Mouse (Mus musculus): ENCODE results near the gene Mars. TPM values are rescaled to one million over a fixed set of nuclear protein-coding genes. Genes with fewer than 3 reads are reported as not detected.

Gene Mars
- polyA plus RNA-seq, 1 experiment, result 65.8 TPM

DNA sequence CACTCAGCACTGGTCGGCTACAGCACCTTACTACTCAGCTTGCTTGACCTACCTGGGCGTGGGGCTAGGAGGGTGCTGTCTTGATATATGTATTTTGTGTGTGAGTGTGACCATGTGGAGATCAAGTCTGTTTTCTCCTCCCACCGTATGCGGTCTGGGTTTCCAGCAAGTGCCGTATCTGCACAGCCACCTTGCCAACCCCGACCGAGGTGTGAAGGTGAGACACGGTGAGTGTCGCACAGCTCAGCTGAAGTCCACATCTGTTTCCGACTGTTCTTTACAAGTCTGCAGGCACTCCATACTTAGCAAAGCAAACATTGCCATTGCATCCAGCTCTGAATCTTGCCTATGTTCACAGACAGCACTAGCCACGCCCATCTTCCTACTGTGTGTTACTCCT is 8.4 kb downstream of the Mars start:
- Histone ChIP-seq H3K27ac (ENCODE audit: control insufficient read depth, insufficient read depth, low read length) (no peak overlapping the region), H3K4me1 (replicated peaks; ENCODE audit: control insufficient read depth, insufficient read depth, low read length) (no peaks in the 10 kb centered on the region), H3K36me3 (ENCODE audit: control insufficient read depth, insufficient read depth, low read length) (peaks cover 71% of the 10 kb centered on the region), H3K4me3 (ENCODE audit: control insufficient read depth, insufficient read depth, low read length) (no peak overlapping the region), H3K27me3 (ENCODE audit: control insufficient read depth, insufficient read depth, low read length) (no peaks in the 10 kb centered on the region)
- DNase-seq, result no peak
- TF ChIP-seq CTCF (IDR thresholded peaks at IDR 0.05; ENCODE audit: borderline replicate concordance, control insufficient read depth, extremely low read depth, insufficient read depth, low read length, poor library complexity) (no peak), POLR2A (IDR thresholded peaks at IDR 0.05; ENCODE audit: control insufficient read depth, extremely low read depth, insufficient read depth, low read length, poor library complexity) (no peak)
- 98% methylated on average over 11 of the region's 11 CpGs for WGBS

DNA sequence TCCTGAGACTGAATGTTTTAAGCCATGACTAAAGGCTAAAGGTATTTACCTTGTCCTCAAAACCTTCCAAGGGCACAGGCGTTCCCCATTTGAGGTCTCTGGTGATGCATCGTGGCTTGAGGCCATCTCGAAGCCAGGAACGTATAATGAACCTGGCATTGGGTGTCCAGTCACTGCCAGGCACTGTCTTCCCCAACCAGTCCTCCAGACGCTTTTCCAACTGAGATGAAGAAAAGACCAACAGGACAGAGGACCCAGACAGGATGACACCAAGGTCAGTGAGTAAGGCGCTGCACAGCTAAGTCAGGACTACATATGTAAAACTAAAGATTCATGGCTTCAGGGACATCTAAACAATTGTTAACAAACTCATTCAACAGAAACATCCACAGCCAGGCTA is 11.2 kb downstream of the Mars start:
- TF ChIP-seq POLR2A (IDR thresholded peaks at IDR 0.05; ENCODE audit: control insufficient read depth, extremely low read depth, insufficient read depth, low read length, poor library complexity), result no peak
- TF ChIP-seq CTCF (IDR thresholded peaks at IDR 0.05; ENCODE audit: borderline replicate concordance, control insufficient read depth, extremely low read depth, insufficient read depth, low read length, poor library complexity), result no peak
- no peak for DNase-seq
- Histone ChIP-seq H3K27me3 (ENCODE audit: control insufficient read depth, insufficient read depth, low read length) (no peaks in the 10 kb centered on the region), H3K4me1 (replicated peaks; ENCODE audit: control insufficient read depth, insufficient read depth, low read length) (no peaks in the 10 kb centered on the region), H3K4me3 (ENCODE audit: control insufficient read depth, insufficient read depth, low read length) (no peak overlapping the region), H3K27ac (ENCODE audit: control insufficient read depth, insufficient read depth, low read length) (no peak overlapping the region), H3K36me3 (ENCODE audit: control insufficient read depth, insufficient read depth, low read length) (peaks cover 77% of the 10 kb centered on the region)
- WGBS, result 98% methylated on average over 6 of the region's 6 CpGs

DNA sequence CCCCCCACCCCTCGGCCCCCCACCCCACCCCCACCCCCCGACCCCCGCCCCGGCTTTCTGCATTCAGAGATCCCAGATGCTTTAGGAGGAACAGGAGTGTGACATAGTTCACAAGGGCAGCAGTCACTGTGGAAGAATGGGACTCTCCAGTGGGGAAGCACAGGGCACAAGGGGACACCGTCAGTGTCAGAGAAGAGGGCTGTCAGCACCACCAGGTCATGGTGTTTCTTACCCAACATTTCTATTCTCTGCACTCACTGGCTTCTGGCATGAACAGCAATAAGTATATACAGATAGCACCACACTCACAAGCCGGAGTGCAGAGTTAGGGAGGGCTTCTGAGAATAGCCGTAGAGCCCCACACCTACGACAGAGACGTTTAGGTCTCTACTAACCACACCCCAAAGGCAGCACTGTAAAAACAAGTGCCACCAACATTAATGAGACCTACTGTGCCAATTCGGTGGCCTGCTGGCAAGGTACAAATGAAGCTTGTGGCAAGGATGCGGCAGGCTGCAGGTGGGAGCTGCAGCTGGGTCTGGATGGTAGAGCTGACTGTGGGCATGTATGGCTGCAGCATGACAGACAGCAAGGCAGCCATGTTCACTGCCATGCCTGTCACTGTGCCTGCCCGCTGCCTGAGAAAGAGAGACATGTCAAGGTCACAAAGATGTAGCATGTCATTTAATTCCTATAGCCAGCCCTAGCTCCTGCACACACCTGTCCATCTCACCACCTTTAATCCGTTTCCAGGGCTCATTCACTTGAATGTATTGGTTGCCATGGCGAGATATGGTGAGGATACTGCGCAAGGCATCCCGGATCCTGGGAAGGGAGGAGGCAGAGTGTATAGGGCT is 14.3 kb downstream of the Mars start:
- Histone ChIP-seq H3K27ac (ENCODE audit: control insufficient read depth, insufficient read depth, low read length) (no peak overlapping the region), H3K27me3 (ENCODE audit: control insufficient read depth, insufficient read depth, low read length) (no peaks in the 10 kb centered on the region), H3K36me3 (ENCODE audit: control insufficient read depth, insufficient read depth, low read length) (peaks cover 70% of the 10 kb centered on the region), H3K4me1 (replicated peaks; ENCODE audit: control insufficient read depth, insufficient read depth, low read length) (no peaks in the 10 kb centered on the region), H3K4me3 (ENCODE audit: control insufficient read depth, insufficient read depth, low read length) (no peak overlapping the region)
- TF ChIP-seq POLR2A (IDR thresholded peaks at IDR 0.05; ENCODE audit: control insufficient read depth, extremely low read depth, insufficient read depth, low read length, poor library complexity), result no peak
- TF ChIP-seq CTCF (IDR thresholded peaks at IDR 0.05; ENCODE audit: borderline replicate concordance, control insufficient read depth, extremely low read depth, insufficient read depth, low read length, poor library complexity), result no peak
- no peak for DNase-seq
- WGBS, result 96% methylated on average over 16 of the region's 16 CpGs

DNA sequence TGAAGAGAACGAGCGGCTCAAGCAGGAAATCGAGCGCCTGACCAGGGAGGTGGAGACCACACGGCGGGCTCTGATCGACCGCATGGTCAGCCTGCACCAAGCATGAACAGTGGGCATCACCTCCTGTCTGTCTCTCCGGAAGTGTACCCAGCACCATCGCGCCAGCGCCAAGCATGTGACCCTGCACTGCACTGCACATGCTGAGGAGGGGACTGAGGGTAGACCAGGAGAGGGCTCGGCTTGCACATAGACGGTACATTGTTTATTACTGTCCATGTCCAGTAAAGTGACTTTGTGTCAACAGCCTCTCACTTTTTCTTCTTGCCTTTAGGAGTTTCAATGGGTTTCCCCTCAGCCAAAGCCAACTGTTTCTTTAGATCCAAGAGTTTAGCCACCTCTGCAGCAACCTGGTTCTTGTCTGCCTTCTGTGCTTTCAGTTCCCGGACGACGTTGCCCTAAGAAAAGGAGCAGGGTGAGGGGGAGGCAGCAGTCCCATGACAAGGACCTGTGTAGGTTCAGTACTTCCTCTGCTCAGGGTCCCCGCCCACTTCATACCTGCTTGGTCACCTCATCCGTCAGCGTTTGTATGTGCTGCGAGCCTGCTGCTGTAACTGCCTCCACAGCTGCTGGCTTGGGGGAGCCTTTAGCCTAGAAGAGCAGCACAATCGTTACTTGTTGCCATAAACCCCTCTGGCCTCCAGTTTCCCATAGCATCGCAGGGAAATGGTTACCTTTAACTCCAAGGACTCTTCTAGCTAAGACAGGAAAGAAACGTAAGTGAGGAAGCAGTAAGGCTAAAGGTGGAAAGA is 15.4 kb downstream of the Mars start:
- H3K27ac ChIP-seq (ENCODE audit: control insufficient read depth, insufficient read depth, low read length), result no peak overlapping the region

DNA sequence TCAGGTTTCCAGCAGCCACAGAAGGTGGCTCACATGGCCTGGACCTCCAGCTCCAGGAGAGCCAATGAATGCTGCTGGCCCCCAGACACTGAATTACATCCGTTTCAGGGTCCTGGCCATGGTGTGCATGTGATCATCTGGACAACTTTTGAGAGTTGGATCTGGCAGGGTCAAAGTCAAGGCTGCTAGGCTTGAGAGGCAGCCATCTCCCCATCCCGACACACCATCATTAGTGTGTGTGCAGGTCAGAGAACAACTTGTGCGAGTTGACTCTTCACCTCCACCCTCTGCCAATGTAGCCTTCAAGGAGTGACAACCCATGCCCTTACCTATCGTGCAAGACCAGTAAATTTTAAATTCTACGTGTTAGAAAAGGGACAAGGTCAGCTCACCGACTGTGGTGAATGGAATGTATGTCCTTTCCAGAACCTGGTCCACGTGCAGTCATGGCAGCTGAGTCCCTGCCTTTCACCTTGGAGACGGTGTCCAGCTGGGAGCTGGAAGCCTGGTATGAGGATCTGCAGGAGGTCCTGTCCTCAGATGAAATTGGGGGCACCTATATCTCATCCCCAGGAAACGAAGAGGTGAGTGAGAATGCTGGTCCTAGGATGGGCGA is 16.6 kb downstream of the Mars start:
- 95% methylated on average over 10 of the region's 10 CpGs for WGBS
- H3K27me3 ChIP-seq (ENCODE audit: control insufficient read depth, insufficient read depth, low read length), result no peaks in the 10 kb centered on the region
- H3K27ac ChIP-seq (ENCODE audit: control insufficient read depth, insufficient read depth, low read length), result no peak overlapping the region
- no peak for TF ChIP-seq CTCF (IDR thresholded peaks at IDR 0.05; ENCODE audit: borderline replicate concordance, control insufficient read depth, extremely low read depth, insufficient read depth, low read length, poor library complexity)
- TF ChIP-seq POLR2A (IDR thresholded peaks at IDR 0.05; ENCODE audit: control insufficient read depth, extremely low read depth, insufficient read depth, low read length, poor library complexity), result no peak
- no peak overlapping the region for H3K4me3 ChIP-seq (ENCODE audit: control insufficient read depth, insufficient read depth, low read length)
- H3K4me1 ChIP-seq (replicated peaks; ENCODE audit: control insufficient read depth, insufficient read depth, low read length), result peaks cover 4% of the 10 kb centered on the region
- DNase-seq, result no peak
- H3K36me3 ChIP-seq (ENCODE audit: control insufficient read depth, insufficient read depth, low read length), result peaks cover 57% of the 10 kb centered on the region

More for the DNA sequence above, 15.4 kb downstream of the Mars start:
- Histone ChIP-seq H3K36me3 (ENCODE audit: control insufficient read depth, insufficient read depth, low read length) (peaks cover 63% of the 10 kb centered on the region), H3K4me1 (replicated peaks; ENCODE audit: control insufficient read depth, insufficient read depth, low read length) (peaks cover 4% of the 10 kb centered on the region), H3K4me3 (ENCODE audit: control insufficient read depth, insufficient read depth, low read length) (no peak overlapping the region), H3K27me3 (ENCODE audit: control insufficient read depth, insufficient read depth, low read length) (no peaks in the 10 kb centered on the region)
- WGBS, result 94% methylated on average over 24 of the region's 24 CpGs
- no peak for DNase-seq
- TF ChIP-seq POLR2A (IDR thresholded peaks at IDR 0.05; ENCODE audit: control insufficient read depth, extremely low read depth, insufficient read depth, low read length, poor library complexity) (no peak), CTCF (IDR thresholded peaks at IDR 0.05; ENCODE audit: borderline replicate concordance, control insufficient read depth, extremely low read depth, insufficient read depth, low read length, poor library complexity) (no peak)

DNA sequence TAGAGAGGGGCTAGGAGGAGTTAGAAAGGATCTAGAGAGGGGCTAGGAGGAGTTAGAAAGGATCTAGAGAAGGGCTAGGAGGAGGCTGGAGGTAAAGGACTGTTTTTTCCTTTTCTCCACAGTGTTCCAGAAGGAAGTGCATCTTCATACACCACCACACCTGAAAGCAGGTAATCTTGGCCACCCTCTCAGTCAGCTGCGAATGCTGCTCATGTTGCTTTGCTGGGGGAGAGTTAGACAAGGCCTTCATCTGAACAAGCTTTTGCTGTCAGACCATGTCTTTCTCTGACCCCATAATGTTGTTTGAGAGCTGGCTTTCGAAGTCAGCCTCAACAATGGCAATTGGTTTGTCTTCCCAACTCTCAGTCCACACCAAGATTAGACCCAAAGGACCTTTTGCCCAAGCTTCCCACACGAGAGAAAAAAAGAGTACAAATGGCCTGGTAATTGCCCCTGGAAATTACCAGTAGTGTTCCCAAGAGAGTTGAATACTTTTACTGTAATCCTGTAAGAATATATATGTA is 17.9 kb downstream of the Mars start:
- Histone ChIP-seq H3K27ac (ENCODE audit: control insufficient read depth, insufficient read depth, low read length) (no peak overlapping the region), H3K36me3 (ENCODE audit: control insufficient read depth, insufficient read depth, low read length) (peaks cover 45% of the 10 kb centered on the region)
- 93% methylated on average over 3 of the region's 3 CpGs for WGBS

More for the DNA sequence above, 17.9 kb downstream of the Mars start:
- TF ChIP-seq CTCF (IDR thresholded peaks at IDR 0.05; ENCODE audit: borderline replicate concordance, control insufficient read depth, extremely low read depth, insufficient read depth, low read length, poor library complexity) (no peak), POLR2A (IDR thresholded peaks at IDR 0.05; ENCODE audit: control insufficient read depth, extremely low read depth, insufficient read depth, low read length, poor library complexity) (no peak)
- peaks cover 10% of the 10 kb centered on the region for H3K4me1 ChIP-seq (replicated peaks; ENCODE audit: control insufficient read depth, insufficient read depth, low read length)
- no peak overlapping the region for H3K4me3 ChIP-seq (ENCODE audit: control insufficient read depth, insufficient read depth, low read length)
- H3K27me3 ChIP-seq (ENCODE audit: control insufficient read depth, insufficient read depth, low read length), result no peaks in the 10 kb centered on the region
- DNase-seq, result no peak

Data from thymus, adult 2 months (tissue).